Mouse (Mus musculus): Measurements from ENCODE around the gene Pgd.
"Not testable (repeated sequence)": the region's sequence is repeated elsewhere in the genome, so short reads cannot be mapped to it uniquely, and the experiment has no call there.

Gene Pgd

DNA sequence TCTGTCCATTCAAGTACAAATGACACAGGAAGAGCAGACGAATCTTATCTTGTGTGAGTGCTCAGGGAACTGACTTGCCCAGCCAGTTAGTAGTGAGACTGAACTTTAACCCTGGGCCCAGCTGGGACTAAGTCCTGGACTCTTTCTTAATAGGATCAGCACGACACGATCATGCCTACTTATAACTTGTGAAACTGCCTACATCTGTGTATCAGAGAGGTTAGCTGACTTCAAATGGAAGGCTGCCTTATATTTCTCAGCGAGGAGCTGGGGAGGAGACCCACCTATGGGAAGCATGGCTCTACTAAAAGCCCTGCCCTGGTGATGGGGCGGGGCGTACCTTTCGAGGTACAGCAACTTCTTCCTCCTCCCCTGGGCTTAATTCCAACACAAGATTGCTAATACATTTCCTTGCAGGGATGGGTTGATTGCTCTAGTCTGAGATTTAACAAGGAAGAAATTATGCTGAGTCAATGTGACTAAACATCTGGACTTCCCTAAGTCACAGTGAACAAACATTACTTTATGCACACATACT is 3.9 kb upstream of the Pgd start:
- no peak for ATAC-seq (ENCODE audit: insufficient number of reproducible peaks, low FRiP score, low TSS enrichment)

DNA sequence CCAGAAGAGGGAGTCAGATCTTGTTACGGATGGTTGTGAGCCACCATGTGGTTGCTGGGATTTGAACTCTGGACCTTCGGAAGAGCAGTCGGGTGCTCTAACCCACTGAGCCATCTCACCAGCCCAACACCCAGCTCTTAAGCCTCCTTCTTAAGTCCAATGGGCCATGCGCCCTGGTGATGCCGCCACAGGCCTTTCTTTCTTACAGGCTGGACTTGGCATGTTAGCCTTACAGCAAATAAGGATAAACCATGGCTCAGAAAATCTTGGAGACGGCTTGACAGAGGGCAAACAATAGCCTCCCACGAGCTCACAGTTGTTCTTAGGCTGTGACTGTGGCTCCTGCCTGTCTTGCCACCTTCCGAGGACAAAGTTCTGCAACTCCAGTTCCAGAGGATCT is 3.4 kb upstream of the Pgd start:
- not testable (repeated sequence) for ATAC-seq (ENCODE audit: insufficient number of reproducible peaks, low FRiP score, low TSS enrichment)

DNA sequence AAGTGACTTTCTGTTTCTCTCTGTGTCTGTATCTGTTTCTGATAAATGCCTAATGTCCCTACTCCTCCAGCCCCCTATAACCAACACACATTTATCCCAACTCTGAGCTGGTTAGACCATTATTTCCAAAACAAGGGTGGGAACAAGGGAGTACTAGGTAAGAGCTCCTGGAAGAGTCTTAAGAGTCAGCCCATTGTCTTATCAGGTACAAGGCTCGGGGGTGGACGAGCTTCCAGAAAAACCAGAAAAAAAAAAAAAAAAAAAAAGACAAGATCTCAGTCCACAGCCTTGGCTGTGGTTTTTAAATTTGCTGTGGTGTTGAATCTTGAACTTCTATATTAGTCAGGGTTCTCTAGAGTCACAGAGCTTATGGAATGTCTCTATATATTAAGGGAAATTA is 1.4 kb upstream of the Pgd start:
- no peak for ATAC-seq (ENCODE audit: insufficient number of reproducible peaks, low FRiP score, low TSS enrichment)

DNA sequence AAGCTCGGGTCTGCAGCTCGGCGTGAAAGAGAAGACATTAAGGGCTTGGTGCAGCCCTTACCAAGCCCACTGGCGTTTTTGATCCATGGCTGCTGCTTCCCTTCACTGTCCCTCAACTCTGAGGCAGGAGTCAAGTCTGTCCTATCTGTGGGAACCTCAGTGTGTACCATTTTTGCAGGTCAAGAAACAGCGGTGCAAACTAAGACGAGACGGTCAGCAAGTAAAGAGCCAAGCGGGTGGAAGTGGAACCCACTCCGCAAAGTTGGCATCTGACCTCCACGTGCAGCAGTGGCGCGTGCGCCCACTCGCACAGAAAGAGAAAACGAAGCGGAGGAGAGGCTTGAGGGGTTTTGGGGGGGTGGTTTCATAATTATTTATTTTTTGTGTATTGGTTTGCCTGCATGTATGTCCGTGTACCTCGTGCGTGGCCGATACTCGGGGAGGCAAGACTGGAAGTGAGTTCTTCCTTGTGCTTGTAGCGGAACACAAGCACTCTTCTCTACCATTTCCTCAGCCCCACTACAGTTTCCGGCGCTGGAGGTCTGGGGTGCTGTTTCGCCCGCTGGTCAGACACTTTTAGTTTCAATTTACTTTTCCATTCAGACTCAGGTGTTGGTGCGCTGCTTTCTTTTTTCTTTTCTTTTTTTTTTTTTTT is 513 bp upstream of the Pgd start:
- ATAC-seq (ENCODE audit: insufficient number of reproducible peaks, low FRiP score, low TSS enrichment): peak; percentile 45; the same call in 1 of the 2 replicates

DNA sequence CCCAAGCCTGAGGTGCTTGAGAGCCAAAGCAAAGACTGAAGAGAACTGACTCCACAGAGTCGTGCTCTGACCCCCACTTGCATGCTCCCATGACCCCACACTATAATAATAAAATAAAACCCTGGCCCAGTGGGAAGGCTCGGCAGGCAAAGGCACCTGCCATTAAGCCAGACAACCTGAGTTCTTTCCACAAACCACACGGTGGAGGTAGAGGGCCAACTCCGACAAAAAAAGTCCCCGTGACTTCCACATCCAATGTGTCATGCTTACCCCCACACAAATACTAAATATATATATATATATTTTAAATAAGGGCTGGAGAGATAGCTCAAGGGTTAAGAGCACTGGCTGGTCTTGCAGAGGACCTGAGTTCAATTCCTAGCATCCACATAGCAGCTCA is 2.4 kb downstream of the Pgd start:
- no peak for ATAC-seq (ENCODE audit: insufficient number of reproducible peaks, low FRiP score, low TSS enrichment)

DNA sequence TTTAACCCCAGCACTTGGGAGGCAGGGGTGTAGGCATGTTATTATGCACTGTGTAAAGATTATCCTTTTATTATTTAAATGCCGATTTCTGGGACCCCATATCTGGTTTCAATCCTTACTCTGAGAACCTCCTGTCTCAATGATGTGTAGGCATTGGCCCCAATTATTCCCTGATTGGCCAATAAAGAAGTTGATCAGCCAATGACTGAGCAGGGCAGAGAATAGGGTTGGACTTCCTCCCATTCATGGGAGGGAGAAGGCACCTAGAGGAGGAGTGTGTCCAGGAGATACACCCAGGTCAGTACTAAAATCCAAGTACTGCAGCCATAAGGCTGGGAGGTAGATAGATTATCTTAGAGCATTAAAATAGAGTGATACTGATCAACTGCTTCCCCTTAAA is 3.4 kb downstream of the Pgd start:
- ATAC-seq (ENCODE audit: insufficient number of reproducible peaks, low FRiP score, low TSS enrichment): no peak

DNA sequence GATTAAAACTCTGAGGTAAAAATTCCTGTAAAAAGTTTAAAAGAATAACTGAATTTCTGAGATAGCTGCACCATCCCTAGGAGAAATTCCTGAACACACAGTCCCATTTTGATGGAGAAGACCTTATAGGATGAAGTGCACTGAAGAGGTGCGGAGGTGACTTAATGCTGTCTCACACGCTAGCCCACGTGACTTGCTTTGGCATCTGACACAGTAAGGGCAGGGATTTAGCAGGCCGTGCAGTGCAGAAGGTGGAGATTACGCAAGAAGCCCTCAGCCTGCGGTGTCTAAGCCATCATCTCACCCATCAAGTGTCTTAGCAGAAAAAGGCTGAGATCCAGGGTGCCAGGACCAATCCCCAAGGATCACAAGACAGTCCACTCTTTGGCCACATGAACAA is 5.4 kb downstream of the Pgd start:
- ATAC-seq (ENCODE audit: insufficient number of reproducible peaks, low FRiP score, low TSS enrichment): no peak

DNA sequence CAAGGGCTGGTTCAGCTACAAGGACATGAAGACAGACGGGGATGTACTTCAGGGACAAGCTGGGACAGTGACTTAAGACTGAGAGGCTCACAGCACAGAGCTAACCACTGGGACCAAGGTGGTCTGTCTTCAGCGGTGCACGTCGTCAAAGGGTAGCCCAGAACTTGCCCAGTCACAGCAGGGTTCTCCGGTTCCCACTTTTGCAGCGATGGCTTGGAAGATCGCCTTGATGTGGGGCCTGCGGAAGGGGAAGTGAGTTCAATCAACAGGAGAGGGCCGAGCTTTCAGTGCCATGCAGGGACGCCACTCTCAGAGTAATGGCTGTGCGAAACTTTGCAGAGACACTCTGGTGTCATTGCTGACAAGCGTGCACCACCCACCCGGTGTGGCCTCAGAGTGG is 6.7 kb downstream of the Pgd start:
- ATAC-seq (ENCODE audit: insufficient number of reproducible peaks, low FRiP score, low TSS enrichment): no peak

DNA sequence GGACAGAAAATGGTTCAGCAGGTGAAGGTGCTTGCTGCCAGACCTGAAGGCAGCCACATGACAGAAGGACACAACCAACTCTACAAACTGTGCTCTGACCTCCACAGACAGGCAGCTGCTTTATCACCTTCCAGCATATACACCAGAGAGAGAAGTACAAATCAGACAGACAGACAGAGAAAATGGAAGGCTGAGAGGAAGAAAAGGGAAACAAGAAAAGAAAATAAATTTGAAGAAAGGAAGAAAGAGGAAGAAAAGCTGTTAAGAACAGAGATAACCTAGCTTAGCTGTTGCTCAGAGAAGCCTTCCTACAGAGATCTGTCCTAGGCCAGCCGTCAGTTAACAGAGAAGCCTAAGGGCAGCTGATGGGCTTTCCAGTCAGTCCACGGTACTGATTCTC is 7.4 kb downstream of the Pgd start:
- ATAC-seq (ENCODE audit: insufficient number of reproducible peaks, low FRiP score, low TSS enrichment): no peak

DNA sequence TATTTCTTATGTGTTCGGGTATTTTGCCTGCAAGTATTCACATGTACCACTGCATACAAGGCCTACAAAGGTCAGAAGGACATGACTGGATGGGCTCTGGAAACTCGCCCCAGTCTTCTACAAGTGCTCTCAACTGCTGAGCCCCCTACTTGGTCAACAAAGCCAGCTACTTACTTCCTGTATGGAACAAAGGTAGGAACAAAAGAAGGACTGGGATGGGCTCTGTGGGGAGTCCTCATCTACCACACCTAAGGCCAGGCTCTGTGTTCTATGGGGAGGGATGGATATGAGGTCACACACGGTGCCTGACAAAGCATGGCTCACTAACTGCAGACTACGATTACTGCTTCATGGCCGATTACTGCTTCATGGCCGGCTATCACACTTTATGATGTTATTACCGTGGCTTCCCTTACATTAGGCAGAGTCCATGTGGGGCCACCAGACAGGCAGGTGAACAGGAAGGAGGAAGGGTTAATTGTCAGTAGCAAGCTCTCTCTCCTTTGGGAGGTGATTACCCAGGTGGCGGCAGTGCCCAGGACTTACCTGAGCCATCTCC is 9.1 kb downstream of the Pgd start:
- no peak for ATAC-seq (ENCODE audit: insufficient number of reproducible peaks, low FRiP score, low TSS enrichment)

DNA sequence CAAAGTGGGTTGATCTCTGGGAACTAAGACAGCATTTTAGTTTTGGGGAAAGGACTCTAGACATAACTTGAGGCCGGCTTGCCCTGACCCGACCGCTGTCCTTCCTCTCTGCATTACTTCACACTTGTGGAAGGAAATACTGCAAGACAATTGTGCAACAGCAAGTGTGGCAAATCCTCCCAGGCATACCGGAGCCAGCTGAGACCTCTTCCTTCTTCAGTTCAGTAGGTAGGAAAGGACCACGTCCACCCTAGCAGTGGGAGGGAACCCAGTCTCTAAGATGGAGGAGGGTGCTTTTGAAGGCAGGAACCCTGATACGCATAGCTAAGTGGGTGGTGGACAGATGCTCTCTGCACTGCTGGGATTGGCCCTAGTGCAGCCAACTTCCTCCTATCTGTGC is 10.9 kb downstream of the Pgd start:
- ATAC-seq (ENCODE audit: insufficient number of reproducible peaks, low FRiP score, low TSS enrichment): no peak

DNA sequence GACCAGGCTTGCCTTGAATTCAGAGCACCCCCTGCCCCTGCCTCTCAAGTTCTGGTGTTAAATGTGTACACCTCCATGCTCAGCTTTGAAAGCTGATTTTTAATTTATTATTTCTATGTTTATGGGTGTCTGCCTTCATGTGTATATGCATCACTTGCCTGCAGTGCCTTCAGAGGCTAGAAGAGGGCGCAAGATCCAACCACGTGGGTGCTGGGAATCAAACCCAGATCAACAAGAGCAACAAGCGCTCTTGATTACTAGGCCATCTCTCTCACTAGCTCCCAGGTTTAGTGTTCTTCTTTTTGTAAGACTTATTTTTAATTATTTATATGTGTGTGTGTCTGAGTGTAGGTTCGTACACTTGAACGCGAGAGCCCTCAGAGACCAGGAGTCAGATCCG is 11.7 kb downstream of the Pgd start:
- no peak for ATAC-seq (ENCODE audit: insufficient number of reproducible peaks, low FRiP score, low TSS enrichment)

DNA sequence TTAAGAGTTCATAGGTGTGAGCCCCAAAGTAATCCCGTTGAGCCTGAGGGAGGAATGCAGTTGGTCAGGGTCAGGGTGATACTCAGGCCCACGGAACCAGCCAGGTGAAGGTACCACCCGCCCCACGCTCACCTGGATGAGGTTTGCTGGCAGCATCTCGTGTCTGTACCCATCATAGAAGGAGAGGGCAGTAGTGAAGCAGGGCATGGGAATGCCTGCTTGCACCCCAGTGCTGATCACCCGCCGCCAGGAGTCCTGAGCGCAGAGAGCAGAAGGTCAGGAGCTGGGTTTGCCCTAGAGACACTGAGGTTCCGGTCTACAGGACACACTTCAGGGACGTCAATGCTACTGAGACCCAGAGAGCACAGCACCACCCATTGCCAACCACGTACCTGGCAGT is 15.8 kb downstream of the Pgd start:
- no peak for ATAC-seq (ENCODE audit: insufficient number of reproducible peaks, low FRiP score, low TSS enrichment)

DNA sequence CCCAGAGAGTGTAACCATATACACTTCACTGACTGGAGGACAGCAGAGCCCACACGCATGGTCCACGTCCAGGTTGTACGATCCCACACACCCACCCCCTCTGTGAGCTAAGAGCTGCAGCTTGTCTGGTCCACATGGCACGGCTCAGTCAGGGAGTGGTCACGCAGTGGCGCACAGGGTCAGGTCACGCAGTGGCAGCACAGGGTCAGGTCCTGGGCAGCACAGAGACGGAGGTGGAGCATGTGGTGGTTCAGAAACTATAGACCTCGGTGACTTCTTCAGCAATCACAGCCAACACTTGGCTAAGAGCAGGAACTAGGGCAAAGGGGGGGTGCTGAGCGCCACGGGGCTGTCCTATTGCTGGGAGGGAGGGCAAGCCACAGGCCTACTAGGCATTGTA is 16.3 kb downstream of the Pgd start:
- no peak for ATAC-seq (ENCODE audit: insufficient number of reproducible peaks, low FRiP score, low TSS enrichment)

DNA sequence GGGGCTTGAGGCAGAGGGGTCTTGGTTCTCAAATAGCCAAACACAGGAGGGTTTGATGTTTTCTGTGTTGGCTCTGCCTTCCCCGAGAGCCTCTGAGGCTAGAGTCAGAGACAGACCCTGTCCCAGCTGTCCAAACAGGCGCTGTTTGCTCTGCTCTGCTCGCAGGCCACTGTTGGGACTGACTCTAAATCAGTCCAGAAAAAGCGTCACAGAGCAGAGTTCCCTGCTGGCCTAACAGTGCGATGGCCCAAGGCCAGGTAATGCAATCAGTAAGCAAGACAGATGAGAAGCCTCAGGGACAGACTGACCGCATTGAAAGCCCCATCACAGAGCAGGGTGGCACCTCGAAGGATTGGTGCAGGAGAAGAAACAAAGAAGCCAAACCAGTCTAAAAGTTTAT is 17.0 kb downstream of the Pgd start:
- ATAC-seq (ENCODE audit: insufficient number of reproducible peaks, low FRiP score, low TSS enrichment): no peak

DNA sequence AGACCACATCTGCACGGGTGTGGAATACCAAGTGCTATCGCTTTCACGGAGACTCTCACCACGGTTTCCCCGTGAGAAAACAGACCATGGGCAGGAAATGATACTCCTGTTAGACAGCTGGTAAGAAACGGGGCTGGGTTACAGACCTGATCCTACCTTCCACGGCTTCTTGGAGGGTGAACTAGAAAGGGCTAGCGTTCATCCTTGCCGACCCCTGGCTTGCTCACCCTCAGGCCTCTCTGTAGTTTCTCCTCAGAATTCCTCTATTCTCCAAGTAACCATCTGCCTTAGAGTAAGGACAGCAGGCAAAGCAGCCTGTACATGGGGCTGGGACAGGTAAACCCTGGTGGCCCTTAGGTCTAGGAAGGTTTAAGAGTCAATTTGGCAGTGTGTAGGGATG is 17.4 kb downstream of the Pgd start:
- no peak for ATAC-seq (ENCODE audit: insufficient number of reproducible peaks, low FRiP score, low TSS enrichment)

DNA sequence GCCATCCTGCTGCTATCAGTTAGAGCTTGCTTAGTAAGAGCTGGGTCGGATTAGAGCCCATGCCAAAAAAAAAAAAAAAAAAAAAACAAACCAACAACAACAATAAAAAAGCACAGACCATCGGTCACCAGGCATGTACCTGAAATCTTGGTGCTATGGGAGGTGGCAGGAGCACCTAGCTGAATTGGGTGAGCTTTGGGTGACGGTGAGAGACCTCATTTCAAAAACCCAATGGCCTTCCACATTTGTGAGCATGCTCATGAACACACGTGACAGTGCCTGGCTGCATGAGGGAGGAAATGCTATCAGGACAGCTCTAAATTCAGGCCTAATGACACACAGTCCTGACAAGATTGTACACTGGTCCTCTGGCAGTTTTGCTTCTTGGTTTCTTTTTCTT is 18.5 kb downstream of the Pgd start:
- ATAC-seq (ENCODE audit: insufficient number of reproducible peaks, low FRiP score, low TSS enrichment): no peak

DNA sequence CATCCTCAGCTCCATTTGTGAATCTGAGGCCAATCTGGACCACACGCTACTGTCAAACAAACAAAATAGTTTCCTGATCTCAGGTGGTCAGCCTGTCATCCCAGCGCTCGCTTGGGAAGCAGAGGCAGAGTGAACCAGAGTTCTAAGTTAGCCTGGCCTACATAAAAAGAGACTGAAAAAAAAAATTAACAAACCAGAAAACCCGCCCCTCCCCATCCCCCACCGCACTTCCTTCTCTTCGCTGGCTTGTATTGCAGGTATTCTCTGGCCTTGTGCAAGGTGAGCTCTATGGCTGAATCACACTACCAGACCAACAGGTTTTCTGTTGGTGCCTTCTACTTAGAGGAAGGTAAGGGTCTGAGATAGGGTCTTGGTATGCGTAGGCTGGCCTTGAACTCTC is 19.0 kb downstream of the Pgd start:
- ATAC-seq (ENCODE audit: insufficient number of reproducible peaks, low FRiP score, low TSS enrichment): no peak

DNA sequence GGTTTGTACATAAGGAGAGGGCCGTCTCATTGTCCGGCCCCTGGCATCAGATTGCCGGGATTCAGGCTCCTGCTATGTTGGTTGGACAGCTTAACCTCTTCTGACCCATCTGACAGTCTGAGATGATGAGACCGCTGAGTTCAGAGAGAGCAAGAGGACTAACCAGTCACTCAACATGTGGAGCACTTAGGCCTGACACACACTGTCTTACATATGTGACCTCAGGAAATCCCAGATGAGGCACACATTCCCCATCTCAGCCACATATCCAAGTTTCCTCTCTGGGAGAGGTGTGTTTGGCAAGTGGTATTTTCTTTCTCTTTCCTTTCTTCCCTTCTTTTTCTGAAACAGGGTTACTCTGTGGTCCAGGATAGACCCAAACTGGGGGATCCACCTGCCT is 21.4 kb downstream of the Pgd start:
- no peak for ATAC-seq (ENCODE audit: insufficient number of reproducible peaks, low FRiP score, low TSS enrichment)

DNA sequence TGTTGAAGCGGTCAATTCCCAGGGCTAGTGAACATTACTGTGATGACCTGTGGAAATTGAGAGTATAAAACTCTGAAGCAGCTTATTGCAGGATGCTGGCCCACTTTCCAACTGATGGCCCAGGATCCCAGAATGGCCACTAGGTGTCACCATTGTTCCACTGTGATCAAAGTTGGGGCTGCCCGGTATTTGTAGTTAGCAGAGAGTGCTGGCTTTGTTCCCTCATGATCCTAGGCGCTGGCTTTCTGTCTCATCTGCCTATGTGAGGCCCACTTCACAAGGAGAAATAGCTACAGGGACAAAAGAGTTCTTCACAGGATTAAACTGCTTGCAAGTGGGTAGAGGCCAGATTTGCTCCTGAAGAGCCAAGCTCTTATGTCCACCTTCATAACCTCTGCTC is 22.1 kb downstream of the Pgd start:
- peak; percentile 78; the same call in 1 of the 2 replicates for ATAC-seq (ENCODE audit: insufficient number of reproducible peaks, low FRiP score, low TSS enrichment)

DNA sequence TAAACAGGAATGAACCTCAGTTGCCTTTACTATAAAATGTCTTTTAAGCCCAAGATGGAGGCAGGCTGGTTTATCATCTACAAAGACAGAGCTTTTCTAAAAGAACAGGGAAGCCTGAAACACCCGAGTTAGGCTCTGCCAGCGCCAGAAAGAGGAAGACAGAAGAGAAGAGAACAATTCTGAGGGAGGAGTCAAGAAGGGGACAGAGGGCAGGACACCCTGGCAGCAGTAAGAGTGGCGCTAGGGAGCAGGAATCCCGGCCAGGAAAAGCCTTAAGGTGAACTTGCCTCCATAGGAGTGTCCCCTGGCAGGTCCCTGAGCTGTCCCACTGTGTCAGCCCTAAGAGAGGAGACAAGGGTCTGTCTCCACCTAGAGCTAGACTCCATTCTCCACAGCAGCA is 23.0 kb downstream of the Pgd start:
- ATAC-seq (ENCODE audit: insufficient number of reproducible peaks, low FRiP score, low TSS enrichment): no peak

DNA sequence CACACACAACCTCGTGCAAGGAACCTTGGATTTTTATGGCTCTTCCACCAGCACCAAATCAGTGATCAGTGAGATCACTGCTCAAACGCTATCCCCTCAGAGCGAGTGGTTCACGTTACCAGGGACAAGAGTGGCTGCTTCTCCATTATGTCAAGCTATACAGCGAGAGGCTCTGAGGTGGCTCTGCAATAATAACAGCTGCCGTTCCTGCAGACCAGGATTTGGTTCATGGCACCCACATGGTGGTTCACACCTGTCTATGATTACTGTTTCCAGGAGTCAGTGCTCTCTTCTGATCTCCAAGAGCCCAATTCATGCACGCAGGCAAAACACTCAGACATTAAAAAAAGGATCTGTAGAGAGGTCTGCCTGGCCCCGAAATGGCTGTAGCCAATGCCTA is 28.1 kb downstream of the Pgd start:
- ATAC-seq (ENCODE audit: insufficient number of reproducible peaks, low FRiP score, low TSS enrichment): no peak

Data from cerebellum, adult (tissue).